Mouse (Mus musculus) R1 (cell line): ENCODE data around the gene Map3k3.
A peak's percentile ranks its signal among the peaks of the same experiment; 100 is the strongest.

Experiments used
- DNase-seq: peaks from one replicate; pipeline ENCODE4 v3.0.0-alpha.2; 2018; ENCODE audit warnings: low read depth, low spot score

The Map3k3 gene

DNA sequence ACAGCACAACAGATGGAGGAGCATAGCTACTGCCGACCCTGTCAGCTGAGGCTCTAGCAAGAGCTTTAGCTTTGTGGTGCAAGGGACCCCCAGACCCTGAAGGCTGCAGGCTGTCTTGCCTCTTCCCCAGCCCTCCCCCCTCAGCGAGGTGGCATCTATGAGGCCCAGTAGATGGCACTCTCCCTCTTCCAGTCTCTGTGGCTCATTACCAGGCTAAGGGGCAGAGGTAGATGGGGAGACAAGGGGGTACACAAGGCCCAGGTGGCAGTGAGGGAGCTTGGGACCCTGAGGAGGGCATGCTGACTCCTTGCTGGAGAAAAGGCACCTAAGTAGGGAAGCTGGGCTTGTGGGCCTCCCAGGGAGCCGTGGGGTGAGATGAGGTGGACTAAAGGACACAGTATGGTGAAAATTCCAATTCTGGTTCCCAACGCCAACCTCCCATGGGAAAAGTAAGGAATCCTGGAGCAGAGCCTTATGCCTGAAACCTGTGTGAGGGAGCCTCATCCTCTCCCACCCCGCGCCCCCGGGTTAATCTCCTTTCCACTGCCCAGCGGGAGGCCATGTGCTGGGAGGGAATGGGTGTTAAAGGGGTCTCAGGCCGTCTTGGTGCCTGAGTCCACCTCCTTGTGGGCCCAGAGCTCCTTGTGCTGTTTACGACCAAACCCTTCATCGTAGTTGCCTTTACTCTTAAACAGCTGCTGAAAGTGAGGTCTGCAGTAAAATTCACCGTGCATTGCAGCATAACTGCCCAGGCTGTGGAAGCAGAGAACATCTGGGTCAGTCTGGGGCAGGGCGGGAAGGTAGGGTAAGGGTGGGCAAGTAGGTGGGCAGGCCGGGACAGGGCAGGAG is 73.9 kb downstream of the Map3k3 start:
- no peak for DNase-seq

DNA sequence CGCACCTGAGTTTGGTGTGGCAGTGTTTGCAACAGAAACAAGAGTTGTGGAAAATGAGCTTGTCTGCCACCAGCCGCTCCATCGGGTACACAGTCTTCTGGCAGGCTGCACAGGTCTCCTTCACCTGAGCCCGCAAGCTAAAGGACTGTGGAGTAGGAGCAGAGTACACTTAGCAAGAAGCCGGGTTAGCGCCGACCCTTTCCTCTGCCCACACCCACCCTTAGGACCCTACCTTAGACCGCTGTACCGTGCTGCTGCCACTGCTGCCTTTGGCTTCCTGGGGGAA is 74.5 kb downstream of the Map3k3 start:
- peak; percentile 14 for DNase-seq

DNA sequence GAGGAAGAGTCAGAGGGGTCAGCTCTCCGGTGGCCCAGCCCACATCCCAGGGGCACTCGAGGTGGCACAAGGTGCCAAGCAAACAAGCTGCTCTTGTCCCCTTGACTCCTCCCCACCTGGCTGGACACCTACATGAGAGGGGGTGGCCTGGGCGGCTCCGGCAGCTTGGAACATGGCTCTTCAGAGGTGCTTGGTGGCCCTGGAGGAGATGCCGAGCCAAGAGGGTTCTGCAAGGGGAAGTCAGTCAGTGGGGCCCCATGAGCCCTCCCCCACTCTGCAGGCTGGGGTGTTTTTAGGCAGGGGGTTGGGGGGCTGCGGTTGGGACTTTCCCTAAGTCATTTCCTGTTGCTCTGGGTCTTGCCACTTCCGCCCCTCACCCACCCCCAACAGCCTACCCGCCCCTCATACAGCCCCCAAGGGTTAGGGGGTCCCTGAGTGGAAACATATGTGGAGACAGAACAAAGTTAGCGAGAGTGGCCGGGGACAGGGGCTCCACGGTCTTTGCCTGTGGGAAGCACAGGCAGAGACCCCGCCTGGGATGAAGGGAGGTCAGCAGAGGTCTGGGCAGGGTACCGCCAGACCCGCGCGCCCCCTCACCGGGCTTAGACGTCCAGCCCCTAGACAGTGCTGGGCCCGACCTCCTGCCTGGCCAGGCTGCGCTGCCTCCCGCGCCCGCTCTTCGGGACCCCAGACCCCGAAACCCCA is 75.0 kb downstream of the Map3k3 start:
- peak; percentile 29 for DNase-seq

DNA sequence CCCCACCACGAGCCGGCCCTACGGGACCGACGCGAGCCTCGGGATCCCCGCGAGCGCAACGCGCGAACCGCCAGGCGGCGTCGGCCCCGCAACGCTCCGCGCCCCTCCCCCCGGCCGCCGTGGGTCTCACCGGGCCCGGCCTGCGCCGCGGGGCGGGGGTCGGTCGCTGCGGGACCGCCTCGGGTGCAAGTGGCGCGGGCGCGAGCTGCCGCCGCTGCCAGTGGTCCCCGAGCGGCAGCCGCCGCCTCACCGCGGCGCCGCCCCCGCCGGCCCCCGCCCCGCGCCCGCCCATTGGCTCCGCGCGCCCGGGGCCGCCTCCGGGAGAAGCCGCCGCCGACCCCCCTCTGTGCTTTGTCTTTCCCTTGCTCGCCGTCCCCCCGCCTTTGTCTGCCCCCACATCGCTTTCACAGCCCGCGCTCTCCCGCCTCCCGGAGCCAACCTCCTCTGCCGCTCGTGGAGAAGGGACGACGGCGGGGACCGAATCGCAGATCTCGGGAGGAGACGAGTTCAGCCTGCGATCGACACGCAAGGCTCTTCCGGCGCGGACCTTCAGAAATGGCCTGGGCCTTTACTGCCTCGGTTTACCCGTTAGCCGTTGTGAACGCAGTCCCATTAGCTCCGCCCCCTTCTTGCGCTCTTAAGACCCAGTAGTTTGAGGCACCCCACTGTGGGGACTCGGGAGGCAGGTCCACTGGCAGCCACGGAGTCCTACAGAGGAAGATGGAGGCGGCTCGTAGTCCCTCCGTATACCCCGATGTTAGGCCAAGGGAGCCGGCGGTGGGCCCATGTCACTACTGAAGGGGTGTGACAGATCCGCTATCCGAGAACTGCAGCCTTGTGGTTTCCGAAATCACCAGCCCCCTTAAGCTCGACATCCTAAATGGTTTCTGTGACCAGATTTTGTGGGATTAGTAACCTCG is 75.8 kb downstream of the Map3k3 start:
- DNase-seq = peak; percentile 75

DNA sequence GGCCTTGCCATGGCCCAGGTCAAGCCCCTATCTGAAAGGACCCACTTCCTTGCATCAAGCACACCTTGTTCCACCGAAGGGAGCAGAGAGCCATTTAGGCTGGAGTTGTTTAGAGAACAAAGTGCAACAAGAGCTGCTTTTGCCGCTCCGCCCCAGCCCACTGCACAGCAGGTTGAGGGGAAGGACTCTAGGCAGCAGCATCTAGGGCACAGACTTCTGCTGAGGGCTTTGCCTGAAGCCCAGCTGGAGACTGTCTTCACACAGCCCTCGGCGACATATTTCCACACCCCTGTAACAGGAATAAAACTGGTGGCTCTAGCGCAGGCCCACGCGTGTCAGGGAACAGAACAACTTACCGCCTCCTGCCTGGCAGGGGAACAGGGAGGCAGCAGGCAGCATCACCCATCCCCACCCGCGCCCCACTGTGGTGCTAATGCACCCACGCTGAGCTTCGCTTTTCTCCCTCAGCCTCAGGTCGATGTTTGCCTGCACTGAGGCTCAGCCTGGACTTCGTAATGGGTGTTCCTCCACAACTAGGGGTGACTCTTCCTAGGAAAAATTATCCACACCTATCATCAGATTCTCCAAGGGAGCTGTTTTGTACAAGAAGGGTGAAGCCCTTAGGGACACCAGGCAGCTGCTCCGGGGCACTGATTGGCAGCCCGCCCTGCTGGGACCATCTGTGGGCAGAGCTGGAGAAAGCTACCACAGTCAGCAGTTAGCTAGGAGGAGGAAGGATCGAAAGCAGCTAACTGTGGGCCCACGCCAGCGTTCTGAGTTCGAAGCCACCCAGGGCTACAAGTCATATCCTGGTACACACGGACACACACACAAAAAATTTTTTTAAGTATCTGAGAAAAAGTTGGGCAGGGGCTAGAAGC is 76.7 kb downstream of the Map3k3 start, which contains the start of the genes Gm10840 and Limd2:
Gene Gm10840 (plus strand): TSS at position 10 of the 881 bp plus-strand sequence.
Gene Limd2 (minus strand): TSS at position 20 of the 881 bp plus-strand sequence.
- DNase-seq = peak; percentile 63

DNA sequence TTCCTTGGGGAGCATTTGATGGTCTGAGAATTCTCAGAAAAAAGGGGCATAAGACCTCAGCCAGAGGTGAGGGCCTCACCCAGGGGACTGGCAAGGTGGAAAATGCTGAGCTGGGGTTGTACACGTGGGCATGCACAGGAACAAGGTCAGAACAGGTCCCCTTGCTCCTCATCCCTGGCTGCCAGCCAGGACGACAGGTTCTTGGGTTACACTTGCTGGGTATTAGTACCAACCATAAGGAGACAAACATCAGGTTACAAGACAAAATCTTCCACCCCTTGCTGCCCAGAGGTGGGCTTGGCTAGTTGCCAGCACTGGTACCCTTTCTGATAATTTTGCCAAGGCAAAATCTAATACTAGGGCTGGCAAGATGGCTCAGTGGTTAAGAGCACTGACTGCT is 77.8 kb downstream of the Map3k3 start:
- DNase-seq = no peak

DNA sequence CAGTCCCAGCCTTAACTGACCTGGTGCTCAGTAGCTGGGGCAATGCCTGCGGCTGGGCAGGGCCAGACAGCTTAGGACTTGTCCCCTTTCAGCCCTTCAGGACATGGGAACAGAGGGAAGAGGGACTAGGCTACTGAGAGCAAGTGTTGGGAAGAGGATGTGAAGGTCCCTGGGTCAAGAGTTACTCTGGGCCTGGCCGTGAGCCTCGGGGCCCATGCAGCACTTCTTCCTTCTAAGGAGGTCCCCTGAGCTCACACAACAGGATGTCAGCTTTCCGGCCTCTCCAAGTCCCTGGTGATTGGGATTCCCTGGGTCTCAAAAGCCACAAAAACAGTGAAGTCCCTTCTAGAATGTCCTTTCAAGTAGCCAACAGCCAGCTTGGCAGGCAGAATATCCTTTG is 79.1 kb downstream of the Map3k3 start:
- no peak for DNase-seq

DNA sequence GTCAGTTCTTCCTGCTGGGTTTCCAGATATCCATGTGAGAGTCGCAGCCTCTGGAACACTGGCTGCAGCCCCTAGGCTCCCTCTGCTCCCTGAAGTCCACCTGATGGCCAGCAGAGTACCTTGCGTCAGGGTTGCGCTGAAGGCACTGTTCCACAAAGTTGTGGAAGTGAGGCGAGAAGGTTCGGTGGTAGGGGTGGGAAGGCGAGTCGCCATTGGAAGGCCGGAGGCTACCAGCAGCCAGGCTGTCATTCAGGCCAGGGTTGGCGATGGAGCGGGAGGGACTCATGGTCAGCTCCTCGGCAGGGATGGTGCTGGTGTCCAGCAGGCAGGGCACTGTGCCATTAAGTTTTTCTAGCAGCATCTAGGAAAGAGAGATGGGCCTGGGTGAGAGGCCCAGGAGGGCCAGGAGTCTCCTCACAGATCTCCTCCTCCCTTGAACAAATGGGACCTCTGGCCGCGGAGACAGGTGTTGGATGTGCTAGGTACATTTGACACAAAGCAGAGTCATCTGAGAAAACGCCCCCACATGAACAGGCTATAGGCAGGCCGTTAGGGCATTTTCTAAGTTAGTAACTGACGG is 80.3 kb downstream of the Map3k3 start:
- no peak for DNase-seq

DNA sequence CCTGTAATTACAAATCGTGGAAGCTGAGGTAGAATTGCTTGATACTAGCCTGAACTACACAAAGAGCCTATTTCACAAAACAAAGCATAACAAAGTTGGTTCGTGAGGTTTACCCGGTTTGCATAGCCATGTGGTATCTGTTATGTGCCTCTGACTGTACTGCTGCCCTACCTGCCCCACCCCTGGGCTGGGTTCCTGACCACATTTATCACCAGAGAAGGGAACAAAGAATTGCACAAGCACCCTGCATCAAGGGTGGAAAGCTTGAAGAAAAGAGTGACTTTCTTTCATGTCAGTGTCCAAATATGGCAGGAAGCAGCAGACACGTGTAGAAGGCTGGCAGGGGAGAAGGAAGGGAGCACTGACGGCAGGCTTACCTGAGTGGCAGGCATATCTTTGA is 83.0 kb downstream of the Map3k3 start:
- DNase-seq = no peak

DNA sequence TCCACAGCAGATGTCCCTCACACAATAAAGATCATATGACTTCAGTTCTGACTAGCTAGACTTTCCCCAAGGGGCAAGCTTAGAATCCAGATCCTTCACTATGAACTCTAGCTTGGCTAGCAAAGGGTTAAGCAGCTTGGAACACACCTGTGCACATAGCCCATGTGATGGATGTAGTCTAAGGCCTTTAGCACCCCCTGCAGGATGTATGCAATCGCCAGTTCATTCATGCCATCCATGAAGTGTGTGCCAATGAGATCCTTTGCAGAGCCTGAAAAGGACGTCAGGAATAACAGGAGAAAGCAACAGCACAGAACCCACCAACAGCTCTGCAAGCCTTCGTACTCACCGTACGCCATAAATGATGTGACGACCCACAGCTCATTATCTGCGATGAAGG is 86.4 kb downstream of the Map3k3 start:
- DNase-seq = peak; percentile 60

DNA sequence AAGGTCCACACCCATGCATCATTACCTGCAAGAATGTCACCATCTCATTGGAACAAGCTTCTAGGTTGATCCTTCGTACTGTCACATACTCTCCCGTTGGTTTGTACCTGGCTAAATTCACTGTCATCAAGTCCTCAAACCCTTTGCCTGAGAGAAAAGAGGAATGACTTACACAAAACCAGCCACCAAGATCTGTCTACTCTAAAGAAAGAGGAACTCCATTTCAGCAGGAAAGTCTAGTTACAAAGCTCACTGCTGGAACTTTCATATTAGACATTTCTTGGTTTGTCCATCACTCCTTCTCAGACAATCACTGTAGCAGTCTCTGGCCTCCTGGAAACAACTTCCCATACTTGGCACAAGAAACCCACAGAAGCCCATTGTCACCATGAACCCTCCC is 88.8 kb downstream of the Map3k3 start:
- no peak for DNase-seq

DNA sequence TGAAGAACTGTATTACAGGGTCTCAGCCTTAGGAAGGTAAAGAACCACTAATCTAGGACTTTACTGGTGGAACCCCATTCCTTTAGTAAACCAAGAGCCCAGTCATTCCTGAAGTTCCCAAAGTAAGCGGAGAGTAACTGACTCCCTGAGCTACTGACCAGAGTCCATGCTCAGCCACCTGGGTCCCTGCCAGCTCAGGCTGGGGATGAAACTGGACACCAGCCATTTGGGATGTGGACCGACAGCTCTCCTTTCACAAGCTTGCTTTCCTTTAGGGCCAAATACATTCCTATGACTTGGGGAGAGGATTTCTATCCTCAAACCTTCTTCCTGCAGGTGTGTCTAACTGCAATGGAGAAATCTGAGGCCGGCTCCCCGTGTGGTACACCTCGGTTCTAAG is 90.0 kb downstream of the Map3k3 start:
- no peak for DNase-seq

DNA sequence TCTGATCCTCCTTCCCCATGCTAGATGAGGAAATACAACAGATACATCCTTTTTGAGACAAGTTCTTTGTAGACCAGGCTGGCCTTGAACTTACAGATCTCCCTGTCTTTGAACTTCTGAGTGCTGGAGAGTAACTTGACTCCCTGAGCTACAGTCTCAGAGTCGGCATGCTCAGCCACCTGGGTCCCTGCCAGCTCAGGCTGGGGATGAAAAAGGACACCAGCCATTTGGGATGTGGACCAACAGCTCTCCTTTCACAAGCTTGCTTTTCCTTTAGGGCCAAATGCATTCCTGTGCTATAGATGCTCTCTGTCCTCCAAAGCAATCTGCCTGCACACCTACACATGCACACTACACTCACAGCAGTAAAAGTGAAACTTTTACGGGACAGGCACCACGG is 90.7 kb downstream of the Map3k3 start:
- DNase-seq = no peak

DNA sequence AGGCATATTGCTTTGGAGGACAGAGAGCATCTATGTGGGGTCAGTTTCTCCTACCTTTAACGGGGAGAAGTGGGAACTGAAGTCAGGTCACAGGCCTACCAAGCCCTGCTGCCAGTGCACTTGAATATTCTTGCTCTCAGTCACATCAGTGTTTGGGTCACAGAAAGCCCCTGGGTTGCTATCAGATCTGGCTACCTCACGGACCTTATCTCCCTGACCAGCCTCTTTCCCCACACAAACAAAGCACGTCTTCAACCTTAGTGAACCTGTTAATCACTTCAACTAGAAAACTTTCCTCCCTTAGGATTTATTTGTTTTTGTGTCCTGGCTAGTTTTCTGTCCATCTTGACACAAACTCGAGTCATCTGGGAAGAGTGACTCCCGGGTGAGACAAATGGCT is 92.0 kb downstream of the Map3k3 start:
- no peak for DNase-seq

DNA sequence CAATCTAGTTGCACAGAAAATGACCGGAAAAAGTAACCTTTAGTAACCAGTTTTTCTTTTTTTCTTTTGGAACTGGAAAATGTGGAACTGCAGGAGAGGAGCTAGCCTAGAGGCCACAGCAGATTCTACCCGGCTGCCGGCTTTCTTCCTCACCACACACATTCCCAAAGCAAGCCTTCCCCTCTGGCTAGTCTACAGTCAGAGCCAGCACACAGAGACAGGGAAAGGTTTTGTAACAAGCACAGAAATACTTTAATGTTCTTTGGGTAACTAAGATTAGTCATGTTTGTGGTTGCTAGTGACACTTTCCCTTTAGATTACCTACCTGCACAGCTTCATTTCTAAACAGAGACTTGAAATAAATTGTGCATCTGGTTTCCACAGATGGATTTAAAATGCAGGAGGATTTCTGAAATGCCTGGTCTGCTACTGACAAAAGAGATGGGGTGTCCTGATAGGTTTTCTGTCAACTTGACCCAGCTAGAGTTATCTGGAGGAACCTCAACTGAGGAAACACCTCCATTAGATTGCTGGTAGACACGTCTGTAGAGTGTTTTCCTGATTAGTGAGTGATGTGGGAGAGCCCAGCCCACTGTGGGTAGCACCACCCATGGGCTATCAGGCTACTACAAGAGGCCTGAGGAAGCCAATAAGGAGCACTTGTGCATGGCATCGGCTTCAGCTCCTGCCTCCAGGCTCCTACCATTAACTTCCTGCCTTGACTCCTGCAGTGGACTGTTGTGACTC is 93.8 kb downstream of the Map3k3 start:
- no peak for DNase-seq

DNA sequence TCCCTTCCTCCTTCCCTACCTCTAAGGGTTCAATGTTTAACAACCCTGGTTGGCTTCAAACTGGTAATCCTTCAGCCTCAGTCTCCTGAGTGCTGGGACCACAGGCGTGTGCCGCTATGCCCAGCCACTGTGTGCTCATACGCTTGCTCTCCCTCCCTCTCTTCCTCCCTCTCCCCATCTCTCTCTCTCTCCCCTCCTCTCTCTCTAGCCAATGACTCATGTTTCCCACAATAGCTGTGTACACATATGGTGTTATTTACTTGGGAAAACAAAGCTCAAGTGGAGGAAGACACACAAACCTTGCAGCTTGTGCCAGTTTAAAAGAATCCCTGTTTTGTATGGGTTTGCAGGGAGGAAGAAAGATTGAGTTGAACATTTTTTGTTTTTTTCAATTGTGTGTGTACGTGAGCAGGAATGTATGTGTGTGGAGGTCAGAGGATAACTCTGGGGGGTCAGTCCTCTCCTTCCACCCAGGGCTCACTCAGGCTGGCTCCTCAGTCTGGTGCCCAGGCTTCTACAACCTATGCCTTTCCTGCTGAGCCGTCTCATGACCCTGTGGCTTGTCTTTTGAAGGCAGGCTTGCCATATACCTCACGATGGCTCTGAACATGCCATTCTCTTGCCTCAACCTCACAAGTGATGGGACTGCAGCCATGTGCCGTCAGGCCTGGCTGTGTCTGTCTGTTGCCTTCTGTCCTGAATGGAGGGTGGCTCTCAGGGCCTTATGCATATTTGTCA is 95.5 kb downstream of the Map3k3 start:
- DNase-seq = no peak

DNA sequence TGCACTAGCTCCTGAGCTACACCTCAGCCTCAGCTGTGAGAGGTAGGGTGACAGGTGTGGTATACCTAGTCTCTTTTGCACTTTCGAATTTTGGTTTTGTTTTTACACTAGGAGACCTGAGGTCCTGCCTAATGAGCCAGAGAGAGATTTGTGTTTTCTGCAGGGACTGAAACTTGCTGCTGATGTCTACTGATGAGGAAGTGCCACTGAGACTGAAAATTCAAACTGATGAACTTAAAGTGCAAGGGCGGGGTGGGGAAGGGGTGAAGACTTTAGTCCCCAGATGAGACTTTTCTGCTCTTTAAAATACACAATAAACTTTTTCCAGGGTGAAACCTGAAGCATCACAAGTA is 96.0 kb downstream of the Map3k3 start:
- DNase-seq = no peak

DNA sequence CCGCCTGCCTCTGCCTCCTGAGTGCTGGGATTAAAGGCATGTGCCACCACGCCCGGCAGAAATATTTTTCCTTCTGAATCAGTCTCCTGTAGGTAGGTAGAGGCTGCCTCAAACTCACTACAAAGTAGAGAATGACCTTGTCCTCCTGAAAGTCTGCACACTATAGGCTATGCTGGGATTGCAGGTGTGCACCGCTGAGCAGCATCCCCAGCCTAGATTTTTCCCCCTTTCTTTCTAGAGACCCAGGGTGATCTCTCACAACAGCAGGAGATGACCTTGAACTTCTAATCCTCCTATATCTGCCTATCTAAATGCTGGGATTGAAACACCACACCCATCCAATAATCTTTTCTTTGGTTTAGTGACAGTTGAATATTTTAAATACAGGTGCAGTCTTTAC is 102.9 kb downstream of the Map3k3 start:
- DNase-seq = peak; percentile 87

DNA sequence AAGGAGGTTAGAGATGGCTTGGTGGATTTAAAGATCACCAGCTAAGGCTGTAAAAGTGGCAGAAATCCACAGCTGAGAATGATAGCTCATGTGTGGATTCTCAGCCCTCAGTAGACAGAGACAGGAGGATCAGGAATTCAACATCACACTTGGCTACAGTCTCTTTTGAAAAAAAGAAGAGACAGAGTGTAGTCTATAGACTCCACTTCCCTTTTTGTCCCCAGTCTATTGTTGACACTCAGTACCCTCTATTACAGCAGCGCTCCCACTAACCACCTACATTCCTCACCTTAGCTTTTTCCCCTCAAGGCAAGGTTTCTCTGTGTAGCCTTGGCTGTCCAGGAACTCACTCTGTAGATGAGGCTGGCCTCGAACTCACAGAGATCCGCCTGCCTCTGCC is 107.3 kb downstream of the Map3k3 start:
- DNase-seq = no peak
